Mouse (Mus musculus): ENCODE measurements around the gene Shroom3.

Shroom3 gene

GRCm38 (mm10) chr5:92967906-92968305 is 284.7 kb downstream of the Shroom3 start:
- no peak for DNase-seq (ENCODE audit: low read depth, low spot score)

- DNase-seq (ENCODE audit: low read depth, low spot score): no peak
Measured at GRCm38 (mm10) chr5:92969443-92969842, 286.2 kb downstream of the Shroom3 start.

GRCm38 (mm10) chr5:92969926-92970325 is 286.7 kb downstream of the Shroom3 start:
- DNase-seq (ENCODE audit: low read depth, low spot score): peak; percentile 20

DNA sequence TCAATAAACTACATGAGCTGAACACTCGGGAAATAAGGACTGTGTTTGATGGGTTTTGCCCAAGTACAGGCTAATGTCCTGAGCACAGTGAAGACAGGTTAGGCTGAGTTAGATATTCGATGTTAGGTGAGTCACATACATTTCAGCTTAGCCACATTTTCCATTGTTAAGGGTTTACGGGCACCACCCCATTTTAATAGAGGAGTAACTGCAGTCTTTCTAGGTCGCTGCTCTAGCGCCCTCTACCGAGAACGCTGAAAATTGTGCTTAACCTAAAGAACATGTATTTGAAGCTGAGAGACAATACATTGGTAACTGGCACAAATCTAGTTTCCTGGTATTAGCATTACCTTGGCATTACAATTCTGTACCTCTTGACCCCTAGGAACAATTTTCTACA is 287.2 kb downstream of the Shroom3 start:
- DNase-seq (ENCODE audit: low read depth, low spot score): peak; percentile 58

GRCm38 (mm10) chr5:92980393-92980792 is 297.2 kb downstream of the Shroom3 start:
- peak; percentile 46 for DNase-seq (ENCODE audit: low read depth, low spot score)

DNA sequence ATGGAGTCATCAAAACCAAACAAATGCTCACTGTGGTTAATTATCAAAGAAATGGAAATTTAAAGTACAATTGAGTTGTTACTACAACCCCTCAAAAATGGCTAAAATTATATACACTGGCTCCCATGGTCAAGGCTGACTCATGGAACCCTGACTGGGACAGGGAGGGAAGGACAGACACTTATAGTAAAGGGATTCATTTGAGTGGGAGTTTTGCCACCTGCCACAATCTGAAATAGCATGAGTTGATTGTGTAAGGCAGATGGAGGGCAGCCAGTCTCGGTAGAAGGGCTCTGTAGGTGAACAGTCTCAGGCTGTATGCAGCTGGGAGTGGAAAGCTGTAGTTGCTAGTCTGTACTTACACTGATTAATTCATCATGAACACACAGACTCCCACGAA is 297.6 kb downstream of the Shroom3 start:
- DNase-seq (ENCODE audit: low read depth, low spot score): peak; percentile 74

GRCm38 (mm10) chr5:92982673-92983072 is 299.4 kb downstream of the Shroom3 start:
- peak; percentile 30 for DNase-seq (ENCODE audit: low read depth, low spot score)

- peak; percentile 13 for DNase-seq (ENCODE audit: low read depth, low spot score)
Measured at GRCm38 (mm10) chr5:92983942-92984341, 300.7 kb downstream of the Shroom3 start.

GRCm38 (mm10) chr5:92984692-92985091 is 301.5 kb downstream of the Shroom3 start:
- no peak for DNase-seq (ENCODE audit: low read depth, low spot score)

- no peak for DNase-seq (ENCODE audit: low read depth, low spot score)
Measured at GRCm38 (mm10) chr5:92985391-92985790, 302.2 kb downstream of the Shroom3 start.

GRCm38 (mm10) chr5:92986651-92987610 is 303.7 kb downstream of the Shroom3 start:
- DNase-seq (ENCODE audit: low read depth, low spot score): no peak

DNA sequence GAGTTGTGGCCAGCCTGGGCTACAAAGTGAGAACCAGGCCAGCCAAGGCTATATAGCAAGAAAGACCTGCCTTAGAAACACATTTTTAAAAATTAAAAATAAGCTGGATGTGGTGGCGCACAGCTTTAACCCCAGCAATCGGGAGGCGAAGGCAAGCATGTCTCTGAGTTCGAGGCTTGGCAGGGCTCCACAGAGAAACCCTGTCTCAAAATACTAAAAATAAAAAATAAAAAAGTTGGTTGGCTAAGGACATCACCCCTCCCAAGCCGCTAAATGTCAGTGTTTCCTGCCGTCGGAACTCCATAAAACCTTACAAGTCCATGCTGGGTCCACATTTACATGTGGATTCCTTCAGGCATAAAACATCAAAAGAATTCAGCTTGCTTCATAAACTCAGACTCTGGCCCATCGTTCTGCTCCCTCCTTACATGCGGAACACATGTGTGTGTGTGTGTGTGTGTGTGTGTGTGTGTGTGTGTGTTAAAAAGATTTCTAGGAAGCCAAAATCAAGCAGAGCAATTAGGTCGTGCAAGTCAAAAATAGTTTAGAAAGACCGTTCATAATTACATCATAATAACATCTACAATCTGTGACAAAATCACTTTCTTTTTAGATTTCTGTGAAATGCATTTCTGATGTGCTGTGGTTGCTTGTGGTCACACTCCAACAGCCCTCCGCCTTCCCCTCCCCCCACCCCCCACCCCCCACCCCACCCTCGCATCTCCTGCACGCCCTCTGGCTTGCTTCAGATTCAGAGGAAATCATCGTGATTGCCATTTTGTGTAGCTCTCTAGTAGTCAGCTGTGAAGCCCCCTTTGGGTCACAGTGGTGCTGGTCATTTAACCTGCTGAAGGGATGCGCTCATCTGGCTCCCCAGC is 304.9 kb downstream of the Shroom3 start:
- DNase-seq (ENCODE audit: low read depth, low spot score): no peak

GRCm38 (mm10) chr5:92988769-92989356 is 305.6 kb downstream of the Shroom3 start:
- no peak for DNase-seq (ENCODE audit: low read depth, low spot score)

- DNase-seq (ENCODE audit: low read depth, low spot score): no peak
Measured at GRCm38 (mm10) chr5:92992106-92992505, 308.9 kb downstream of the Shroom3 start.

DNA sequence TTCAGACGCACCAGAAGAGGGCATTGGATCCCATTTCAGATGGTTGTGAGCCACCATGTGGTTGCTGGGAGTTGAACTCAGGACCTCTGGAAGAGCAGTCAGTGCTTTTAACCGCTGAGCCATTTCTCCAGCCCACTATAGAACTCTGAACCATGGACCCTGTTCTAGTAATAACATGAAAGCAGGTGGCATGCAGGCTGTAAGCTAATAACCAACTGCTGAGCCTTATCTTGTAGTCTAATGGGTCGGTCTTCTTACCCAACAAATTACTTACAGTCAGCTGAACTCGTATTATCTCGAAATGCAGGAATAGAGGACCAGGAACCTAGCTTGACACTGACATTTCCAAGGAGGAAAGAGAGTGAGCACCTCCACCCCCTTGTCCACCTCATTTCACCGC is 311.1 kb downstream of the Shroom3 start:
- DNase-seq (ENCODE audit: low read depth, low spot score): no peak

- DNase-seq (ENCODE audit: low read depth, low spot score): no peak
Measured at GRCm38 (mm10) chr5:92994861-92995260, 311.6 kb downstream of the Shroom3 start.

GRCm38 (mm10) chr5:92997428-92998120 is 314.3 kb downstream of the Shroom3 start:
- peak; percentile 33 for DNase-seq (ENCODE audit: low read depth, low spot score)

GRCm38 (mm10) chr5:92998494-92999016 is 315.3 kb downstream of the Shroom3 start:
- DNase-seq (ENCODE audit: low read depth, low spot score): no peak

- DNase-seq (ENCODE audit: low read depth, low spot score): no peak
Measured at GRCm38 (mm10) chr5:93000060-93000459, 316.8 kb downstream of the Shroom3 start.

GRCm38 (mm10) chr5:93000774-93001757 is 317.8 kb downstream of the Shroom3 start:
- DNase-seq (ENCODE audit: low read depth, low spot score): peak; percentile 86
